Mouse (Mus musculus): ENCODE measurements around the gene Gm19965. TPM values are rescaled to one million over a fixed set of nuclear protein-coding genes. Genes with fewer than 3 reads are reported as not detected.

Gm19965 gene
- not detected for total RNA-seq (2023)

GRCm38 (mm10) chr1:116802683-116803082, at the start of gene Gm19965:
Gm19965 (plus strand) TSS chr1:116802983.

